Mouse (Mus musculus): ENCODE measurements at regions not wholly inside any gene's neighbourhood (a gene's known extent, or its start where the extent isn't known, plus 50 kb on each side); places are given as distances from the start of the nearest gene placed in this dataset.

GRCm38 (mm10) chr8:64379732-64380349 is 173.8 kb upstream of the Tll1 start:
- H3K4me1 ChIP-seq (ENCODE audit: control insufficient read depth, insufficient read depth, low read length) = no peaks in the 10 kb centered on the region
- DNase-seq = no peak
- 91% methylated on average over 9 of the region's 9 CpGs for WGBS
- no peaks in the 10 kb centered on the region for H3K27me3 ChIP-seq (ENCODE audit: control insufficient read depth, insufficient read depth, low read length)
- no peak overlapping the region for H3K4me3 ChIP-seq (replicated peaks; ENCODE audit: insufficient read depth, low read depth, low read length)
- TF ChIP-seq POLR2A (IDR thresholded peaks at IDR 0.05; ENCODE audit: borderline replicate concordance, insufficient read depth, low read length) = no peak
- TF ChIP-seq CTCF (IDR thresholded peaks at IDR 0.05; ENCODE audit: borderline replicate concordance, insufficient read depth, low read depth, low read length) = no peak
- no peak overlapping the region for H3K27ac ChIP-seq (ENCODE audit: insufficient read depth, low read length)

GRCm38 (mm10) chr8:64377830-64378229 is 171.8 kb upstream of the Tll1 start:
- Histone ChIP-seq H3K27me3 (ENCODE audit: control insufficient read depth, insufficient read depth, low read length) (no peaks in the 10 kb centered on the region), H3K4me1 (ENCODE audit: control insufficient read depth, insufficient read depth, low read length) (no peaks in the 10 kb centered on the region), H3K27ac (ENCODE audit: insufficient read depth, low read length) (no peak overlapping the region), H3K4me3 (replicated peaks; ENCODE audit: insufficient read depth, low read depth, low read length) (no peak overlapping the region)
- TF ChIP-seq POLR2A (IDR thresholded peaks at IDR 0.05; ENCODE audit: borderline replicate concordance, insufficient read depth, low read length) (no peak), CTCF (IDR thresholded peaks at IDR 0.05; ENCODE audit: borderline replicate concordance, insufficient read depth, low read depth, low read length) (no peak)
- 89% methylated on average over 2 of the region's 2 CpGs for WGBS
- no peak for DNase-seq

GRCm38 (mm10) chr8:64375509-64375908 is 169.4 kb upstream of the Tll1 start:
- H3K27ac ChIP-seq (ENCODE audit: insufficient read depth, low read length) = no peak overlapping the region
- WGBS = 96% methylated on average over 4 of the region's 4 CpGs
- H3K4me3 ChIP-seq (replicated peaks; ENCODE audit: insufficient read depth, low read depth, low read length) = no peak overlapping the region
- H3K4me1 ChIP-seq (ENCODE audit: control insufficient read depth, insufficient read depth, low read length) = no peaks in the 10 kb centered on the region
- DNase-seq = no peak
- H3K27me3 ChIP-seq (ENCODE audit: control insufficient read depth, insufficient read depth, low read length) = no peaks in the 10 kb centered on the region
- TF ChIP-seq POLR2A (IDR thresholded peaks at IDR 0.05; ENCODE audit: borderline replicate concordance, insufficient read depth, low read length) (no peak), CTCF (IDR thresholded peaks at IDR 0.05; ENCODE audit: borderline replicate concordance, insufficient read depth, low read depth, low read length) (no peak)

GRCm38 (mm10) chr8:64374980-64375379 is 168.9 kb upstream of the Tll1 start:
- 70% methylated on average over 5 of the region's 5 CpGs for WGBS
- TF ChIP-seq CTCF (IDR thresholded peaks at IDR 0.05; ENCODE audit: borderline replicate concordance, insufficient read depth, low read depth, low read length) = no peak
- TF ChIP-seq POLR2A (IDR thresholded peaks at IDR 0.05; ENCODE audit: borderline replicate concordance, insufficient read depth, low read length) = no peak

GRCm38 (mm10) chr8:64369973-64370372 is 163.9 kb upstream of the Tll1 start:
- Histone ChIP-seq H3K4me1 (ENCODE audit: control insufficient read depth, insufficient read depth, low read length) (no peaks in the 10 kb centered on the region), H3K27ac (ENCODE audit: insufficient read depth, low read length) (no peak overlapping the region), H3K27me3 (ENCODE audit: control insufficient read depth, insufficient read depth, low read length) (no peaks in the 10 kb centered on the region; the same call in 1 of the 2 replicates), H3K4me3 (replicated peaks; ENCODE audit: insufficient read depth, low read depth, low read length) (no peak overlapping the region)
- DNase-seq = no peak
- 56% methylated on average over 6 of the region's 6 CpGs for WGBS
- no peak for TF ChIP-seq POLR2A (IDR thresholded peaks at IDR 0.05; ENCODE audit: borderline replicate concordance, insufficient read depth, low read length)

More at GRCm38 (mm10) chr8:64374980-64375379, 168.9 kb upstream of the Tll1 start:
- Histone ChIP-seq H3K27ac (ENCODE audit: insufficient read depth, low read length) (no peak overlapping the region), H3K4me1 (ENCODE audit: control insufficient read depth, insufficient read depth, low read length) (no peaks in the 10 kb centered on the region), H3K4me3 (replicated peaks; ENCODE audit: insufficient read depth, low read depth, low read length) (no peak overlapping the region), H3K27me3 (ENCODE audit: control insufficient read depth, insufficient read depth, low read length) (no peaks in the 10 kb centered on the region)
- DNase-seq = no peak

GRCm38 (mm10) chr8:64367906-64368305 is 161.8 kb upstream of the Tll1 start:
- H3K27me3 ChIP-seq (ENCODE audit: control insufficient read depth, insufficient read depth, low read length) = no peaks in the 10 kb centered on the region; the same call in 1 of the 2 replicates
- H3K27ac ChIP-seq (ENCODE audit: insufficient read depth, low read length) = no peak overlapping the region
- no peak for DNase-seq
- WGBS = 95% methylated on average over 4 of the region's 4 CpGs
- TF ChIP-seq POLR2A (IDR thresholded peaks at IDR 0.05; ENCODE audit: borderline replicate concordance, insufficient read depth, low read length) (no peak), CTCF (IDR thresholded peaks at IDR 0.05; ENCODE audit: borderline replicate concordance, insufficient read depth, low read depth, low read length) (no peak)
- no peak overlapping the region for H3K4me3 ChIP-seq (replicated peaks; ENCODE audit: insufficient read depth, low read depth, low read length)
- H3K4me1 ChIP-seq (ENCODE audit: control insufficient read depth, insufficient read depth, low read length) = no peaks in the 10 kb centered on the region

GRCm38 (mm10) chr8:64366974-64367266 is 160.8 kb upstream of the Tll1 start:
- TF ChIP-seq CTCF (IDR thresholded peaks at IDR 0.05; ENCODE audit: borderline replicate concordance, insufficient read depth, low read depth, low read length) (no peak), POLR2A (IDR thresholded peaks at IDR 0.05; ENCODE audit: borderline replicate concordance, insufficient read depth, low read length) (no peak)
- Histone ChIP-seq H3K4me1 (ENCODE audit: control insufficient read depth, insufficient read depth, low read length) (no peaks in the 10 kb centered on the region), H3K4me3 (replicated peaks; ENCODE audit: insufficient read depth, low read depth, low read length) (no peak overlapping the region), H3K27me3 (ENCODE audit: control insufficient read depth, insufficient read depth, low read length) (no peaks in the 10 kb centered on the region; the same call in 1 of the 2 replicates), H3K27ac (ENCODE audit: insufficient read depth, low read length) (no peak overlapping the region)
- 82% methylated on average over 9 of the region's 9 CpGs for WGBS
- DNase-seq = no peak

GRCm38 (mm10) chr8:64366226-64366973 is 160.3 kb upstream of the Tll1 start:
- TF ChIP-seq POLR2A (IDR thresholded peaks at IDR 0.05; ENCODE audit: borderline replicate concordance, insufficient read depth, low read length) (no peak), CTCF (IDR thresholded peaks at IDR 0.05; ENCODE audit: borderline replicate concordance, insufficient read depth, low read depth, low read length) (no peak)
- H3K27ac ChIP-seq (ENCODE audit: insufficient read depth, low read length) = no peak overlapping the region
- no peak overlapping the region for H3K4me3 ChIP-seq (replicated peaks; ENCODE audit: insufficient read depth, low read depth, low read length)
- H3K4me1 ChIP-seq (ENCODE audit: control insufficient read depth, insufficient read depth, low read length) = no peaks in the 10 kb centered on the region
- no peak for DNase-seq
- WGBS = 80% methylated on average over 11 of the region's 11 CpGs
- H3K27me3 ChIP-seq (ENCODE audit: control insufficient read depth, insufficient read depth, low read length) = no peaks in the 10 kb centered on the region; the same call in 1 of the 2 replicates

All from cerebellum, adult 2 months (tissue).